Mouse (Mus musculus) left cerebral cortex, adult 8-10 months (tissue): ENCODE measurements around the gene Ube2n. TPM values are rescaled to one million over a fixed set of nuclear protein-coding genes. Genes with fewer than 3 reads are reported as not detected.
"Not testable (repeated sequence)": the region's sequence is repeated elsewhere in the genome, so short reads cannot be mapped to it uniquely, and the experiment has no call there.

ENCODE experiments used
- DNase-seq, 2 experiments: peaks; one replicate each; pipeline ENCODE4 v3.0.0; 2022; ENCODE audit warnings: low spot score in 2 of 2
- total RNA-seq, 4 experiments: library from RNA; stranded (reverse); gene quantifications; 2 replicates each; pipeline ENCODE4 v1.2.4; 2022

Gene Ube2n
- total RNA-seq, 4 experiments from 2014 or later, result 181 to 234 (median 208) TPM

DNA sequence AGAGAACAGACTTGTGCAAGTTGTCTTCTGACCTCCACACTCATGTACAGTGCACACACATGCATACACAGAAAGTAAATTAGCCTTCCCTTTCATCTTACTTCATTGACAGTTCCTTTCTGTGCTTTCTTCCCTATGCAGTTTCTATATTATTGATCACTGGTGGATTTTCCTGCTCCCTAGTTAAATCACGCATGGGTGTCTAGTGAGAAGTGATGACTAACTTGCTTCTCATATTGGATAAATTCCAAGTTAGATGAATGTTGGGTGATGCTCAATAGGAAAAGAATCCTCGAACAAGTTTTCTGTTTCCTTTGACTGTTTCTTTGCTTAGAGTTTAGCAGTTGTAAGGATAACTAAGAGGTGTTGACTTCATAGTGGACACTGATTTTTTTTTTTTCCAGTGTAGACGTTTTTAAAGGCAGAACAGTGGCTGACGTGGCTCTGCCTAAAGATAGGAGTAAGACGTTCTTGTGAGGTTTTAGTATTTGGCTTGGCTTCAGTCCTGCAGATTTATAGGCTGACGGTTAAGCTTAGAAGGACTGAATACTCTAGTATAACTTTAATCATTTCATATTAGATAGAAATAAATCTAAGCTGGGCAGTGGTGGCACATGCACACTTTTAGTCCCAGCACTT lies 10.2 kb downstream of the Ube2n start:
- DNase-seq, result no peak

DNA sequence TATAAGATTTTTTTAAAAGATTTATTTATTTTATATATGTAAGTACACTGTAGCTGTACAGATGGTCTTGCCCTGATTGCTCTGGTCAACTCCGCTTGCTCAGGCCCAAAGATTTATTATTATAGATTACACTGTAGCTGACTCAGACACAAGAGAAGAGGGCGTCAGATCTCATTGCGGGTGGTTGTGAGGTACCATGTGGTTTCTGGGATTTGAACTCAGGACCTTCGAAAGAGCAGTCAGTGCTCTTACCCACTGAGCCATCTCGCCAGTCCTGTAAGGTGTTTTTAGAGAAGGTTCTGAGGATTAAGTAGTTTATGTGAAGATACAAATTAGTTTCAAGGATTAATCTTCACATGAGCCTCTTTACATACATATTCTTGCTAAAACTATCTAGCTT lies 10.9 kb downstream of the Ube2n start:
- DNase-seq, result no peak

DNA sequence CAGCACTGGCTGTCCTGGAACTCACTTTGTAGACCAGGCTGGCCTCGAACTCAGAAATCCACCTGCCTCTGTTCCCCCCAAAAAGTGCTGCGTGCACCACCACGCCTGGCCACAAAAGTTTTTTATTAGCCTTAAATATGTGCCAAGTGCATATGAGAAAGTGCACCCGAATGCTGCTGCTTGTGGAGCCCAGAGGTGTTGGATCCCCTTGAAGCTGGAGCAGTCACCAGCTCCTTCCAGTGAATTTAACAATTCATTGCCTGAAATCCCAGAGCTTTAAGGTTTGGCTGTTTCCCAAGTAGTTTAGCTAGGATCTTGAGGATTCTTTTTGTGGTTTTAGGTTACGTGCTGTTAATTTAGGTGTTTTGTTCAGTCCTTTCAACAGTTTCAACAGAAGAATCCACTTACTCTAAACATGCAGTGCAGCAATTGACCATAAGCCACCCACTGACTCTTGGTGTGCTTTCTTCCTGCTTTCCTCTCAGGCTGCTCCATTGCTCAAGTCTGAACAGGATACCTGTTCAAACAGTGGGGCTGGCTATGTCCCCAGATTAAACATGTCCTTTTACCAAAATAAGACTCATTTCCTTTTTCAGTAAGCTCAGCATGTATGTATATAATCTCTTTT lies 11.7 kb downstream of the Ube2n start:
- DNase-seq, result no peak

GRCm38 (mm10) chr10:95530551-95531121 lies 15.7 kb downstream of the Ube2n start:
- no peak for DNase-seq

DNA sequence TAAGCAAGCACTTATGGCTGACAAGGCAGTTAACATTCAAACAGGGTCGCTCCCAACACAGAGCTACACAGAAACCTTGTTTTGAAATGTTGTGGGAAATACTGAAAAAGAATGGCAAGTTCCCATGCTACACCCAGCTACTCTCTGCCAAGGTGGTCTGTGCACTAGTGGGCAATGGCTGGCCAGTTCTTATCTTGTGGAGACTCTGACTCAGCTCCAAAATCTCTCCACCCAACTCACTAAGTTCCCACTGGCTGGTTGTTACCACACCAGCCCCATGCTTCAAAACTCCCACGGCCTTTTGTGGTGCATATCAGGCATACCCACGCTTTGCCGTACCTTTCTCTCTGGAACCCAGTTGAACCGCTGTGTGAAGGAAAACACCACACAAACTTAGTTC lies 18.0 kb downstream of the Ube2n start:
- DNase-seq, result no peak

- DNase-seq, result no peak
These were observed 18.4 kb downstream of the Ube2n start for GRCm38 (mm10) chr10:95533382-95533781.

DNA sequence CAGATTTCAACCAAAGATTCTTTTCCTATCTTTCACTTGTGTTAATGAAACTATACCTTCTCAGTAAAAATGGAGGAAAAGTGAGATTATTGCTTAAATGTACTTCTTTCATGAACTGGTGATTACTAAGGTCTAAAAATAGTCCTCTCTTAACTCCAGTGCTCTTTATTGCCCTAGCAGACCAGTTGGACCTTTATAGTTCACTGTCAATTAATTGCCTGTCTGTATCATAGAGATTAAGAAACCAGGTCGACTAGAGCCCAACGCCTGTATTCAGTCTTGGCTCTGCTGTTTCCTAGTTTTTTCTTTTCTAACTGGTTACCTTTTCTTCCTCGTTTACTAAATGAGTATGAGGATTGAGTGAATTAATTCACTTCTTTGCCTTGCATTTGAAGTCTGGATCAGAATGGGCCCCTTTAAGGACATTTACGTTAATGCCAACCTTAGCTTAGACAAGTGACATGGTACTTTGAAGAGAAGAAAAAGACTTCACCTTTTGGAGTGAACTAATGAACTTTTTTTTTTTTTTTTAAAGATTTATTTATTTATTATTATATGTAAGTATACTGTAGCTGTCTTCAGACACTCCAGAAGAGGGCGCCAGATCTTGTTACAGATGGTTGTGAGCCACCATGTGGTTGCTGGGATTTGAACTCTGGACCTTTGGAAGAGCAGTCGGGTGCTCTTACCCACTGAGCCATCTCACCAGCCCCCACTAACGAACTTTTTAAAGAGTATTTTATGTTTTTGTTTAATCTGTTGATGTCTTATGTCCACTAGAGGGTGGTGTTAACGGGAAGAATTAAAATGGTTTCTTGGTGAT lies 20.7 kb downstream of the Ube2n start:
- DNase-seq, result no peak

DNA sequence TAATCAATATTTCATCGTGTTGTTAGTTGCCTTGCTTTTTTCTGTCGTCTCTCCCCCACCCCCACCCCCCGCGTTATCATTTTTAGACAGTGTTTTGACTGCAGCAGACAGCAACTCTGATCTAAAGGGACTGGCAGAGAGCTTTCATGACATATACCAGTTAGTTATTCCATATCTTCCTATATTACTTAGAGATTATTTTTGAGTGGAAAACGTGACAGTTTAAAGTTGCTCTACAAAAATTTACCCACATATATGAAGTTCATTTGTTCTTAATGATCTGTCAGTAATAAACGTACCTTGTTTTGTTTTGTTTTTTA lies 21.2 kb downstream of the Ube2n start:
- DNase-seq, result no peak

- no peak for DNase-seq
These were observed 24.3 kb downstream of the Ube2n start for GRCm38 (mm10) chr10:95539260-95539659.

DNA sequence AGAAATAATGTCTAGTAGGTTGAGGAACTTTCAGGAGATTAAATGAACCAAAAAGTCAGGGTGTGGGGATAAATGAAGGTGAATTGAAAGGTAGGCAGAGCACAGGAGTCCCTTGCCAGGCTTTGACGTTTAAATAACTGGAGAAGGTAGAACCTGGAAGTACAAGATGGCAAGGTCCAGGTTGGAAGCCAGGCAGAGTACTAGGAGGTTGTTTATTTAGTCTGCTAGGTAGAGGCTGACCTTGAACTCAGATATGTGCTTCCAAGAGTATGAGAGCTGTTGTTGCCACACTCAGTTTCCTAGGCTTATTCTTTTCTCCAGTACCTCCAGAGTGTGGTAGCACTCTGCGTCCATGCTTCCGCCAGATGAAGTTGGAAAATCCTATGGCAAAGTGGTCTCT lies 24.9 kb downstream of the Ube2n start:
- no peak for DNase-seq

GRCm38 (mm10) chr10:95542916-95543315 lies 28.0 kb downstream of the Ube2n start:
- DNase-seq, result no peak

- no peak for DNase-seq
These were observed 28.4 kb downstream of the Ube2n start for GRCm38 (mm10) chr10:95543377-95543776.

GRCm38 (mm10) chr10:95544004-95544403 lies 29.1 kb downstream of the Ube2n start:
- DNase-seq, result no peak

GRCm38 (mm10) chr10:95544651-95545050 lies 29.7 kb downstream of the Ube2n start:
- DNase-seq, result no peak

DNA sequence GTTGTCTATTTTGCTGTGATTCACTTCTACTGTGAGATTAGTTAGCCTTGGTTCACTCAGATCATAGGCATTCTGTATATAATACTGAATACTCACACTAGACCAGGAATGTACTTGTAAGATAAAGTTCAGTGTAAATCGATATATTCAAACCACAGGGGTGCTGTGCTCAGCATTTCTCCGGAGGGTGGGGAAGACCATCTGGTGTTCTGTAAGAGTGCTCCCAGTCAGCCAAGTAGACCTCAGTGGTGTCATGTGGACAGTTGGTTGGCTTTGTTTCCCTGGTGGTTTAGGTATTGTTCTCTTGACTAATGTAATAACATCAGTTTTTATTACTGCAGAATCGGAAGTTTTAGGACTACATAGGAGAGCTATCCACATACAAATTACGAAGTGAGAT lies 30.1 kb downstream of the Ube2n start:
- no peak for DNase-seq

GRCm38 (mm10) chr10:95546178-95546577 lies 31.2 kb downstream of the Ube2n start:
- no peak for DNase-seq

GRCm38 (mm10) chr10:95548154-95548826 lies 33.3 kb downstream of the Ube2n start:
- no peak for DNase-seq

GRCm38 (mm10) chr10:95549080-95549479 lies 34.1 kb downstream of the Ube2n start:
- DNase-seq, result not testable (repeated sequence)

GRCm38 (mm10) chr10:95550506-95550905 lies 35.6 kb downstream of the Ube2n start:
- no peak for DNase-seq

GRCm38 (mm10) chr10:95551752-95552151 lies 36.8 kb downstream of the Ube2n start:
- no peak for DNase-seq

GRCm38 (mm10) chr10:95552326-95552725 lies 37.4 kb downstream of the Ube2n start:
- no peak for DNase-seq

DNA sequence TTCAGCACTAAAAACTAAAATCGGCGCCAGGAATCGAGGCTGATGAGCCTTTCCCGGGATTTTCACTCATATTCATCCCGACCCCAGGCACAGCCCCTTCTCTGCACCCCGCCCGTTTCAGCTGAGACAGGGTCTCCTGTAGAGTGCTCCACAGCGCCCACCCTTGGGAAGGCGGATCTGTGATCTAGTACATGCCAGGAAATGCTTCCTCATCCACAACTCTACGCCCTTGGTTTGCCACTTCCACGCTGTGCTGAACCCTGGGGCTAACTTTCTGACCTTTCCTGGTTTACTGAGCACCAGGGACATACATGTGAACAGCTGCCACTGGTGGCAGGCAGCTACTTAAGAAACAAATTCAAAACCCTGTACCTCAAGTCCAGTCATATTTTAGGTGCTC lies 40.9 kb downstream of the Ube2n start:
- no peak for DNase-seq
